Mouse (Mus musculus) retina, postnatal 7 days (tissue): Measurements from ENCODE around the gene Dip2c.

ENCODE experiments used
- DNase-seq: peaks from one replicate; pipeline ENCODE4 v3.0.0-alpha.2; 2012; ENCODE audit warnings: low read depth, low spot score

The Dip2c gene

GRCm38 (mm10) chr13:9504118-9504856, 228.0 kb downstream of the Dip2c start:
- no peak for DNase-seq

DNA sequence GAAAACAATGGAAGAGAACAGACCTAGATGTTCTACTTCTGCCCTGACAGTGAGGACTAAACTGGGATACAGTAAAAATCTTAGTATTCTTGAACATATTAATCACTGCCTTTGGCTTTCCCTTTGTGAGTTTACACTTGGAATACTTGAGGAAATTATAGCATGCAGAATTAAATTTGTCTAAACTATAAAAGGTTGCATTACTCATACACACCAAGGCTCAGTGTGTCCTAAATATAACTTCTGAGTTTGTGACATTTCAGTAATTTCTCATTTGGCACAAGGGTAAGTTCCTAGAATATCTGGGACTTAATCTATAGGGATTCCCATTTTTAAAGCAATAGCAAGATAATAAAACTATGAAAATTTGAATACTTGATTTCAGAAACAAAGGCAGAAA, 262.2 kb downstream of the Dip2c start:
- DNase-seq, result no peak

DNA sequence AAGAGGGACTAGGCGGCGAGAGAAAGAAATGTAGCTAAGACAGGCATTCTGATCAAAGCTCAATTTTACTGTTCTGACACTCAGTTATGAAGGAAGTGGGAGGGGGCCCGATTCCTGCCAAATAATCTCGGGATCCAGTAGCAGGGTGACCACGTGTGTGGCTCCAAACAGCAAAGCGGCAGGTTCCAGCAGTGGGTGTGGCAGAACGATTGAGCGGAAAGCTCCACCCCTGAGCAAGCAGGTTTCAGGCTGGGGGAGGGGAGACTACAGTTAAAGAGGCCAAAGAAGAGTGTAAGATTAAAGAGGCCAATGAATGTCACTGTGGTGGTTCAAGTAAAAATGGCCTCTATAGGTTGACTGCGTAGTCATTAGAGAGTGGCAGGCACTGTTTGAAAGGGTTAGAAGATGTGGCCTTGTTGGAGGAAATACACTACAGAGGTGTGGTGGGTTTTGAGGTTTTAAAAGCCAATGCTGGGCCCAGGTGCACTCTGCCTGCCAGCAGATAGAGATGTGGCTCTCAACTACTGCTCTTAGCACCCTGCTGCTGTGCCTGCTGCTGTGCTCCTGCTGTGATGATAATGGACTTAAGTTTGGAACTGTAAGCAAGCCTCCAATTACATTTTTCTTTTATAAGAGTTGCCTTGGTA, 271.5 kb downstream of the Dip2c start:
- DNase-seq, result no peak

GRCm38 (mm10) chr13:9562099-9562498, 285.8 kb downstream of the Dip2c start:
- no peak for DNase-seq

DNA sequence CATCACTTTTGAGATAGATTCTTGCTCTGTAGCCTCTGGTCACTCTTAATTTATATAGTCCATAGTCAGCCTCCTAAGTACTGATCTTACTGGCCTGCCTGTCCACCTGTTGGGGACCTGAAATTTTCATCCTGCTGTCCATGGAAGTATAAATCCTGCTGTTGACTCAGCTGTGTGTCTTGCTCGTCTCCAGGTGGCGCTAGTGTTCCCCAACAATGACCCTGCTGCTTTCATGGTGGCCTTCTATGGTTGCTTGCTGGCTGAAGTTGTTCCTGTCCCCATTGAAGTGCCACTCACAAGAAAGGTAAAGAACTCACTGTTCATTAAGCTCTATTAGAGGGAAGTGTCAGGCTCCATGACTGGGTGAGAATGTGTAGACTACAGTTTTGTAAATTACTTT, 286.6 kb downstream of the Dip2c start:
- DNase-seq, result peak; percentile 11

DNA sequence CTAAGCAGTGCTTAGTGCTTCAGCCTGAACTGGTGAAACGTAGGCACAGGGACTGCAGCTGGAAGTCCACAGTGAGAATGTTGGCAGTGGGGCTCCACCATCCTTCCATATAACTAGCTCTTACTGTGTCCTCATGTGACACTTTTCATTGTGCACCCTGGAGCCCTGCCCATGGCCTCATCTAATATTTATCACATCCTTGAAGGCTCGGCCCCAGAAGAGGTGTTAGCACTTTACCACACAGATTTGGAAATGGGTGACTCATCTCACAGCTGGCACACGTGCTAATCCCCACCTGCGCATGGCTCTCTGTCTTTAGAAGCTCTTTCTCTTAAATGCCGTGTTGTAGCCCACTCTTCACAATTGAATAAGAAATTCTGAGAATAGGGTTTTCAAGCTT, 292.5 kb downstream of the Dip2c start:
- DNase-seq, result no peak

DNA sequence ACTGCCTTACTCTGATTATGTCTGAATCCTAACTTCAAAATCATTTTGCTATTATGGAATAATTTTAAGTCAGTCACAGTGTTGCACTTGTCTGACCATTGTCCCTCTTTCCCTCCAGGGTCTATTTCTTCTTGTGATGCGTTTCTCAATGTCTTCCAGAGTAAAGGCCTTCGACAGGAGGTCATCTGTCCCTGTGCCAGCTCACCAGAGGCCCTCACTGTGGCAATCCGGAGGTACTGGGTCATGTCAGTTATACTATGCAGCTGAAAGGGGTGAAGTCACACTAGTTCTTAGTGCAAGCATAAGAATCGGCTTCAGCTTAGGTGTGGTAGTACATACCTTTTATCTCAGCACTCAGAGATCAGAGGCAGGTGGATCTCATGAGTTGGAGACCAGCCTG, 300.4 kb downstream of the Dip2c start:
- no peak for DNase-seq

DNA sequence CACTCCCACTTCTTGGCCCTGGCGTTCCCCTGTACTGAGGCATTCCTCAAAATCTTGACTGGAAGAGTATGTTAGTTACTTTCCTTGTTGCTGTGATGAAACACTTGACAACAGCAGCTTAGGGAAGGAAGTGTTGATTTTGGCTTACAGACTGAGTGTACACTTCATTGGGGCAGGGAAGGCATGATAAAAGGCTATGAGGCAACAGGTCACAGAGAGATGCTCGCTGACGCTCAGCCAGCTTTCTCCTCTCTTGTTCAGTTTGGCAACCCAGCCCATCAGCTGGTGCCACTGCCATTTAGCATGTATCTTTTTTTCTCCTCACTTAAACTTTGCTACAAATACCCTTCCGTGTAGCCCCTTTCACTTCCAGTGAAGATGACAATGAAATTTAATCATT, 302.1 kb downstream of the Dip2c start:
- DNase-seq, result no peak

DNA sequence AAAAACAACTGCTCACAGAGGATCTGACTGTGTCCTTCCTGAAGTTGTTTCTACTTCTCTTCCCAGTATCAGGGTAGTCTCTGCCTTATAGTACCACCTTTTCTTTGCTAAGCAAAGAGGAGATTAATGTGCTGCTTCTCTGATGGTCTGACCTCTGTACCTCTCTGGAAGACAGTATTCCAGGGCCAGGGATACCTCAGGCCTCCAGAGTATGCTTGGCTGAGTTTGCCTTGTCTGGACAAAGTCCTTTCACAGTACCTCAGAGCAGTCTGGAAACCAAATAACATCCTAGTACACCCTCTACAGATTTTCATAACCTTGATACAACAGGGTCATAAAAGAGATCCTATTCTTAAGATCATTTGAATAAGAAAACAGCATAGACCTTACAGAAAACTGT, 305.5 kb downstream of the Dip2c start:
- no peak for DNase-seq

DNA sequence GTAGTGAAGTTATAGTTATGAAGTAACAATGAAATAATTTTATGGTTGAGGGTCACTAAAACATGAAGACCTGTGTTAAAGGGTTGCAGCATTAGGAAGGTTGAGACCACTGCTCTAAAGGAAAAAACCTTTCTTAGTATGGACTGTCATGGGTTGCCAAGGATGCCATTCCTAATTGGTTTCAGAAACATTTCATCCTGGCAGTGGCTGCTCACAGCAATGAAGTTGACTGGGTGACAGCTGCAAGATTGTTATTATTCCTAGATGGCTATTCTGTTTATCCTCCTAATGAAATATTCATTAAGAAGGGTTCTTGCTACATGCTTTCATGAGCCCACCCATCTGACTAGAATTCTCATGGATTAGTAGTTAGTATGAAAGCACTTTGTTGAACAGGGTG, 307.3 kb downstream of the Dip2c start:
- no peak for DNase-seq

GRCm38 (mm10) chr13:9599334-9600096, 323.2 kb downstream of the Dip2c start:
- no peak for DNase-seq

- no peak for DNase-seq
Measured at GRCm38 (mm10) chr13:9601350-9601749, 325.0 kb downstream of the Dip2c start.

- no peak for DNase-seq
Measured at GRCm38 (mm10) chr13:9611229-9611628, 334.9 kb downstream of the Dip2c start.

DNA sequence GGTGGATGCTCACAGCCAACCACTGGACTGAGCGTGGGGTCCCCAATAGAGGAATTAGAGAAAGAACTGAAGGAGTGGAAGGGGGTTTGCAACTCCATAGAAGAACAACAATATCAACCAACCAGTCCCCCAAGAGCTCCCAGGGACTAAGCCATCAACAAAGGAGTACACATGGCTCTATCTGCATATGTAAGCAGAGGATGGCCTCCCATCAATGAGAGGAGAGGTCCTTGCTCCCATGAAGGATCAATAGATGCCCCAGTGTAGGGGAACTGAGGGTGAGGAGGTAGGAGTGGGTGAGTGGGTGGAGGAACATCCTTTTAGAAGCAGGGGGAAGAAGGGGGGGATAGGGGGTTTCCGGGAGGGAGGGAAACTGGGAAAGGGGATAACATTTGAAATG, 356.4 kb downstream of the Dip2c start:
- DNase-seq, result no peak

DNA sequence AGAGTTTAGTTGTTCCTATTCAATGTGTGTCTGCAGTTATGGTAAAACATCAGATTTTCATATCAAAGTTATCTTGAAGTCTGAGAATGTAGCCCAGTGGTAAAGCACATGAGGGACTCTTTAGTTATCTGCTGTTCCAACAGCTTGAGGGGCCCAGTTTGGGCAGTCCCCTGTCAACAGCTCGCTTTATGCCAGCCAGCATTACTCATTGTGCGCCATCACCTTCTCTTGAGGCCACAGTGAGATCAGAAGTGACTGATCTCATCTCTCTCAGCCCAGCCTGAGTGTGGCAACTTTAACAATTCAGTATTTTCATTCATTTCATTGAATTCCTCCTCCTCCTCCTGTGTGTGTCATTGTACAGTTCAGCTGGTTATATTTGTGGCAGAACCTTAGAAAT, 359.6 kb downstream of the Dip2c start:
- DNase-seq, result no peak

- peak; percentile 3 for DNase-seq
Measured at GRCm38 (mm10) chr13:9636505-9636904, 360.2 kb downstream of the Dip2c start.

- no peak for DNase-seq
Measured at GRCm38 (mm10) chr13:9637949-9638348, 361.6 kb downstream of the Dip2c start.

- no peak for DNase-seq
Measured at GRCm38 (mm10) chr13:9648716-9649115, 372.4 kb downstream of the Dip2c start.

DNA sequence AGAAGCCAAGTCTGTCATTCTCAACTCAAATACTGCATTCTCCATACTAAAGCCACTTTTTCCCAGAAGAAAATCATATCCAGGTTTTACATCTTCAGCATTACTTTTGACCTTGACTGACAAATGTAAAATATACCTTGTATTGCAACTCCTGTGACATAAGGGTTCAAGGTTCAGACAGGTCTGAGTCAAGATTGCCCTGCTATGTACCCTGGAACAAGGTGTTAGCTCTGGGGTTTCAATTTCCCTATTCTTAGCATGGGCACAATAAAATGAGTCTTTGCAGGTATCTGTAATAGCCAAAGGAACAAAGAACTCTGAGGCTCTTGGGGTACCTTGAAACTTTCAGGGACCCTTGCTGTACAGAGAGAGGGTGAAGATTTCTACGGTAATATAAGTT, 373.6 kb downstream of the Dip2c start:
- no peak for DNase-seq

- DNase-seq, result no peak
Measured at GRCm38 (mm10) chr13:9650580-9650979, 374.3 kb downstream of the Dip2c start.

GRCm38 (mm10) chr13:9653018-9653417, 376.7 kb downstream of the Dip2c start:
- DNase-seq, result no peak

- DNase-seq, result no peak
Measured at GRCm38 (mm10) chr13:9656613-9657012, 380.3 kb downstream of the Dip2c start.

DNA sequence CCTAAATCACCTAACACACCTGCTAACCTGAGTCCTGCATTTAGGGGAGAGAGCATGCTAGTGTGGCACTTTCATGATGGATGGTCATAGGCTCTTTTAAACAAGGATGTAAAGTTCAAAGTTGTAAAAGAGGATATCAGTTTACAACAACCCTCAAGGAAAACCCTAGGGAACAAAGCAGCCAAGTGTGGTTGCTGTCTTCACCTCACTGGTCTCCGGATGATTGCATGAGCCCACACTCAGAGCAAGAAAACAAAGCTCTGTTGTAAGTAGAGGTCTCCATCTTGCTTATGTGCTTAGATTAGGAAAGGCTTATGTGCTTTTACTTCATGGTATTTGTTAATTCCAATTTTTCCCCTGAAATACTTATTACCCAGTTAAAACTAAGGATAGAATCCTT, 384.4 kb downstream of the Dip2c start:
- no peak for DNase-seq
